Comparison of ENCODE assay signal across 8 mouse cellular contexts in genomic region chr5:137306439-137307005, GRCm38 (mm10). TPM values are rescaled to one million over a fixed set of nuclear protein-coding genes. Genes with fewer than 3 reads are reported as not detected.
A peak's percentile ranks its signal among the peaks of the same experiment; 100 is the strongest.
DNase-seq lines count a peak whose midpoint lies in the region; ATAC-seq and TF ChIP-seq lines count a peak whose summit lies in the region.

No protein-coding gene starts in this region.

- H3K9ac ChIP-seq in heart, embryonic 16.5 days (ENCODE audit: low read length), result peak overlapping the region; percentile 93
- H3K9ac ChIP-seq in hindbrain, embryonic 14.5 days, result peak overlapping the region; percentile 96
- peak overlapping the region; percentile 98 for H3K9ac ChIP-seq in midbrain, embryonic 14.5 days (replicated peaks; ENCODE audit: low read length)

- intact Hi-C loops in heart, postnatal 10 days (cut with DNase I), result no loop called here

- peak overlapping the region; percentile 88 for H3K4me2 ChIP-seq in heart, embryonic 16.5 days (ENCODE audit: low read depth, low read length)
- H3K4me2 ChIP-seq in hindbrain, embryonic 14.5 days (replicated peaks), result peak overlapping the region; percentile 76
- peak overlapping the region; percentile 89 for H3K4me2 ChIP-seq in midbrain, embryonic 14.5 days (ENCODE audit: low read length)

- H3K9me3 ChIP-seq in heart, embryonic 16.5 days (replicated peaks; ENCODE audit: control insufficient read depth, low read length), result no peaks in the 10 kb centered on the region
- peaks cover 8% of the 10 kb centered on the region for H3K9me3 ChIP-seq in G1E (replicated peaks)
- no peaks in the 10 kb centered on the region for H3K9me3 ChIP-seq in hindbrain, embryonic 14.5 days (ENCODE audit: control insufficient read depth, low read length)
- H3K9me3 ChIP-seq in midbrain, embryonic 14.5 days (ENCODE audit: control insufficient read depth, low read length), result no peaks in the 10 kb centered on the region

- no peak for DNase-seq in heart, postnatal 10 days
- DNase-seq in G1E (ENCODE audit: low spot score), result no peak
- DNase-seq in hindbrain, embryonic 14.5 days (ENCODE audit: low spot score), result no peak
- DNase-seq in midbrain, embryonic 14.5 days, result no peak
- no peak for DNase-seq in adrenal gland, adult 18-20 months (ENCODE audit: low spot score in 2 of 2)
- no peak for DNase-seq in layer of hippocampus, postnatal 14 days (ENCODE audit: low spot score in 2 of 2)
- no peak for DNase-seq in thymus, adult 18-20 months

- WGBS in heart, embryonic 16.5 days, result 14% methylated on average over 12 of the region's 12 CpGs
- WGBS in hindbrain, embryonic 14.5 days, result 14% methylated on average over 12 of the region's 12 CpGs
- WGBS in midbrain, embryonic 14.5 days, result 14% methylated on average over 12 of the region's 12 CpGs

- H3K4me1 ChIP-seq in heart, embryonic 16.5 days (ENCODE audit: control insufficient read depth, insufficient read depth, low read length), result peaks cover 34% of the 10 kb centered on the region
- H3K4me1 ChIP-seq in G1E (ENCODE audit: insufficient read depth, low read depth, low read length), result peaks cover 71% of the 10 kb centered on the region
- H3K4me1 ChIP-seq in hindbrain, embryonic 14.5 days (replicated peaks; ENCODE audit: control insufficient read depth, insufficient read depth, low read length), result peaks cover 31% of the 10 kb centered on the region
- peaks cover 20% of the 10 kb centered on the region for H3K4me1 ChIP-seq in midbrain, embryonic 14.5 days (ENCODE audit: control insufficient read depth, insufficient read depth, low read length)

- ATAC-seq in heart, embryonic 16.5 days (replicated peaks; ENCODE audit: extremely low read depth, insufficient read depth, low FRiP score), result no peak
- no peak for ATAC-seq in G1E (ENCODE audit: extremely low read depth, insufficient number of reproducible peaks, low FRiP score, poor library complexity, severe bottlenecking)
- no peak for ATAC-seq in hindbrain, embryonic 14.5 days (ENCODE audit: low FRiP score)
- no peak for ATAC-seq in midbrain, embryonic 14.5 days (ENCODE audit: low FRiP score, low TSS enrichment)

- peaks cover 45% of the 10 kb centered on the region for H3K36me3 ChIP-seq in heart, embryonic 16.5 days (ENCODE audit: control insufficient read depth, insufficient read depth)
- H3K36me3 ChIP-seq in G1E (replicated peaks), result peaks cover 76% of the 10 kb centered on the region
- H3K36me3 ChIP-seq in hindbrain, embryonic 14.5 days (replicated peaks; ENCODE audit: control insufficient read depth, insufficient read depth), result peaks cover 57% of the 10 kb centered on the region
- H3K36me3 ChIP-seq in midbrain, embryonic 14.5 days (ENCODE audit: control insufficient read depth, insufficient read depth, low read length), result peaks cover 42% of the 10 kb centered on the region

- TF ChIP-seq CTCF in G1E (IDR thresholded peaks at IDR 0.05; ENCODE audit: low read depth, low read length), result no peak

- peak overlapping the region; percentile 82 for H3K4me3 ChIP-seq in heart, embryonic 16.5 days (ENCODE audit: low read length)
- peak overlapping the region; percentile 96 for H3K4me3 ChIP-seq in G1E (ENCODE audit: low read depth, low read length)
- H3K4me3 ChIP-seq in hindbrain, embryonic 14.5 days (replicated peaks; ENCODE audit: low read length), result peak overlapping the region; percentile 76
- H3K4me3 ChIP-seq in midbrain, embryonic 14.5 days (replicated peaks; ENCODE audit: low read depth, low read length), result peak overlapping the region; percentile 89

- peak overlapping the region; percentile 95 for H3K27ac ChIP-seq in heart, embryonic 16.5 days (ENCODE audit: low read length)
- peak overlapping the region; percentile 95 for H3K27ac ChIP-seq in hindbrain, embryonic 14.5 days
- peak overlapping the region; percentile 97 for H3K27ac ChIP-seq in midbrain, embryonic 14.5 days (replicated peaks; ENCODE audit: low read depth, low read length)

- H3K27me3 ChIP-seq in heart, embryonic 16.5 days (ENCODE audit: control insufficient read depth, insufficient read depth, low read length), result no peaks in the 10 kb centered on the region
- no peaks in the 10 kb centered on the region for H3K27me3 ChIP-seq in G1E (ENCODE audit: insufficient read depth, low read length)
- no peaks in the 10 kb centered on the region for H3K27me3 ChIP-seq in hindbrain, embryonic 14.5 days (ENCODE audit: control insufficient read depth, insufficient read depth, low read length)
- no peaks in the 10 kb centered on the region for H3K27me3 ChIP-seq in midbrain, embryonic 14.5 days (ENCODE audit: control insufficient read depth, insufficient read depth, low read length)

RNA-seq across cellular contexts. Expression of gene Srrt, which starts 1.0 kb away (rescaled TPM):
- 94.5 and 97.0 TPM in 2 replicates for polyA plus RNA-seq in heart, embryonic 16.5 days (2015; fragmentation: Nextera tagmentation; extraction: Ambion mirVana)
- total RNA-seq in heart, postnatal 10 days (2021), result 10 to 100 TPM; 91.0 to 91.9 TPM
- total RNA-seq in G1E (2014; fragmentation: Nextera tagmentation) (167 and 243 TPM in 2 replicates), G1E (2017) (185 and 189 TPM in 2 replicates)
- 329 and 331 TPM in 2 replicates for polyA plus RNA-seq in G1E (2012)
- polyA plus RNA-seq in hindbrain, embryonic 14.5 days (2014; fragmentation: Nextera tagmentation; extraction: Ambion mirVana), result 75.0 and 81.0 TPM in 2 replicates
- polyA plus RNA-seq in midbrain, embryonic 14.5 days (2014; fragmentation: Nextera tagmentation; extraction: Ambion mirVana), result 82.0 and 95.9 TPM in 2 replicates
- 100 to 1,000 TPM; 169 to 174 TPM for total RNA-seq in adrenal gland, adult 18-20 months (2021)
- 100 to 1,000 TPM; 189 to 217 TPM for total RNA-seq in layer of hippocampus, postnatal 14 days (2021)

RNA-seq across cellular contexts. Expression of gene Trip6, which starts 7.7 kb away (rescaled TPM):
- polyA plus RNA-seq in heart, embryonic 16.5 days (2015; fragmentation: Nextera tagmentation; extraction: Ambion mirVana), result 43.1 and 49.7 TPM in 2 replicates
- total RNA-seq in heart, postnatal 10 days (2021), result 10 to 100 TPM; 22.5 to 23.3 TPM
- total RNA-seq in G1E (2014; fragmentation: Nextera tagmentation), result 21.7 and 25.5 TPM in 2 replicates
- total RNA-seq in G1E (2017), result 4.6 and 8.8 TPM in 2 replicates
- polyA plus RNA-seq in G1E (2012), result 57.8 and 77.7 TPM in 2 replicates
- 11.1 and 12.2 TPM in 2 replicates for polyA plus RNA-seq in hindbrain, embryonic 14.5 days (2014; fragmentation: Nextera tagmentation; extraction: Ambion mirVana)
- polyA plus RNA-seq in midbrain, embryonic 14.5 days (2014; fragmentation: Nextera tagmentation; extraction: Ambion mirVana), result 12.0 and 12.9 TPM in 2 replicates
- total RNA-seq in adrenal gland, adult 18-20 months (2021), result 10 to 100 TPM; 30.1 to 39.4 TPM
- 1 to 10 TPM; 4.6 to 6.0 TPM for total RNA-seq in layer of hippocampus, postnatal 14 days (2021)

RNA-seq across cellular contexts. Expression of gene Ufsp1, which starts 12.1 kb away (rescaled TPM):
- polyA plus RNA-seq in heart, embryonic 16.5 days (2015; fragmentation: Nextera tagmentation; extraction: Ambion mirVana), result 8.5 TPM in 2 replicates
- 1 to 10 TPM; 8.8 to 10.0 TPM for total RNA-seq in heart, postnatal 10 days (2021)
- total RNA-seq in G1E (2014; fragmentation: Nextera tagmentation) (17.9 and 24.7 TPM in 2 replicates), G1E (2017) (11.7 and 13.8 TPM in 2 replicates)
- polyA plus RNA-seq in G1E (2012), result 29.7 and 29.9 TPM in 2 replicates
- polyA plus RNA-seq in hindbrain, embryonic 14.5 days (2014; fragmentation: Nextera tagmentation; extraction: Ambion mirVana), result 22.3 and 22.6 TPM in 2 replicates
- polyA plus RNA-seq in midbrain, embryonic 14.5 days (2014; fragmentation: Nextera tagmentation; extraction: Ambion mirVana), result 13.7 and 18.3 TPM in 2 replicates
- 10 to 100 TPM in 1 of 2 experiments, 1 to 10 TPM in 1; 8.8 to 10.2 TPM for total RNA-seq in adrenal gland, adult 18-20 months (2021)
- 10 to 100 TPM; 18.0 to 19.9 TPM for total RNA-seq in layer of hippocampus, postnatal 14 days (2021)

RNA-seq across cellular contexts. Expression of gene Ache, which starts 19.2 kb away (rescaled TPM):
- polyA plus RNA-seq in heart, embryonic 16.5 days (2015; fragmentation: Nextera tagmentation; extraction: Ambion mirVana), result 10.6 and 16.7 TPM in 2 replicates
- 1 to 10 TPM; 4.6 to 4.8 TPM for total RNA-seq in heart, postnatal 10 days (2021)
- total RNA-seq in G1E (2014; fragmentation: Nextera tagmentation) (62.7 and 168 TPM in 2 replicates), G1E (2017) (7.4 and 7.8 TPM in 2 replicates)
- 36.5 and 46.4 TPM in 2 replicates for polyA plus RNA-seq in G1E (2012)
- polyA plus RNA-seq in hindbrain, embryonic 14.5 days (2014; fragmentation: Nextera tagmentation; extraction: Ambion mirVana), result 56.7 and 68.4 TPM in 2 replicates
- 22.2 and 35.7 TPM in 2 replicates for polyA plus RNA-seq in midbrain, embryonic 14.5 days (2014; fragmentation: Nextera tagmentation; extraction: Ambion mirVana)
- total RNA-seq in adrenal gland, adult 18-20 months (2021), result 10 to 100 TPM; 10.0 to 12.9 TPM
- 100 to 1,000 TPM in 1 of 2 experiments, 10 to 100 TPM in 1; 85.6 to 100 TPM for total RNA-seq in layer of hippocampus, postnatal 14 days (2021)

RNA-seq across cellular contexts. Expression of gene Slc12a9, which starts 26.9 kb away (rescaled TPM):
- 7.7 and 8.5 TPM in 2 replicates for polyA plus RNA-seq in heart, embryonic 16.5 days (2015; fragmentation: Nextera tagmentation; extraction: Ambion mirVana)
- total RNA-seq in heart, postnatal 10 days (2021), result 1 to 10 TPM; 4.4 to 5.4 TPM
- total RNA-seq in G1E (2014; fragmentation: Nextera tagmentation), result 5.9 and 8.1 TPM in 2 replicates
- total RNA-seq in G1E (2017), result 2.3 and 3.1 TPM in 2 replicates
- 4.1 and 5.3 TPM in 2 replicates for polyA plus RNA-seq in G1E (2012)
- polyA plus RNA-seq in hindbrain, embryonic 14.5 days (2014; fragmentation: Nextera tagmentation; extraction: Ambion mirVana), result 14.9 and 17.6 TPM in 2 replicates
- 17.1 and 18.6 TPM in 2 replicates for polyA plus RNA-seq in midbrain, embryonic 14.5 days (2014; fragmentation: Nextera tagmentation; extraction: Ambion mirVana)
- 1 to 10 TPM; 8.4 to 8.6 TPM for total RNA-seq in adrenal gland, adult 18-20 months (2021)
- total RNA-seq in layer of hippocampus, postnatal 14 days (2021), result 10 to 100 TPM; 29.7 to 35.5 TPM
